Comparison of ENCODE assay signal across 29 mouse cellular contexts in genomic region chr13:37838260-37839183, GRCm38 (mm10).
DNase-seq lines count a peak whose midpoint lies in the region; ATAC-seq and TF ChIP-seq lines count a peak whose summit lies in the region.
"Had no signal": no experiment of that assay in that cellular context is flagged by ENCODE, and none has a peak within 500 bp of the region (broad histone marks: within the 10 kb centered on the region; RNA-seq: fewer than 3 reads in every experiment).

No protein-coding gene starts in this region.

- TF ChIP-seq EP300 in MEL (IDR thresholded peaks at IDR 0.05; ENCODE audit: low read depth in 1 of 2, low read length in 2 of 2): no peak

- 93% methylated on average over 18 of the region's 18 CpGs for WGBS in hindbrain, embryonic 14.5 days

- H3K27me3 ChIP-seq in E14TG2a.4 (ENCODE audit: insufficient read depth, low read length) (no peaks in the 10 kb centered on the region), MEL (ENCODE audit: control insufficient read depth in 1 of 2, insufficient read depth in 2 of 2, low read length in 2 of 2) (no peaks in the 10 kb centered on the region)
- H3K27me3 ChIP-seq in hindbrain, embryonic 14.5 days (ENCODE audit: control insufficient read depth, insufficient read depth, low read length): no peaks in the 10 kb centered on the region
- H3K27me3 ChIP-seq: embryonic facial prominence, embryonic 12.5 days; hindbrain, embryonic 13.5 days; lung, embryonic 15.5 days; midbrain, embryonic 15.5 days; neural tube, embryonic 12.5 days had no signal

- no peak for TF ChIP-seq RAD21 in MEL (IDR thresholded peaks at IDR 0.05; ENCODE audit: low read depth, low read length)

- no peak for TF ChIP-seq POLR2A in MEL (IDR thresholded peaks at IDR 0.05; ENCODE audit: control insufficient read depth in 1 of 2, insufficient read depth in 1 of 2, low read depth in 1 of 2, low read length in 2 of 2, poor library complexity in 1 of 2)

- peak; percentile 87 for DNase-seq in heart, adult 11 months
- no peak for DNase-seq in heart, adult 18-20 months
- DNase-seq in MEL (ENCODE audit: low read depth, low spot score) (no peak), adipocyte (ENCODE audit: low spot score) (no peak)
- DNase-seq in gastrocnemius, postnatal 25 days: peak; percentile 69
- DNase-seq in right cerebral cortex, adult 2 months (ENCODE audit: low spot score in 2 of 2): no peak
- no peak for DNase-seq in hindbrain, embryonic 14.5 days (ENCODE audit: low spot score)
- DNase-seq: cerebellum, adult 8-10 months; cerebellum, postnatal 25 days; heart, postnatal 4 days; kidney, adult 9 months; kidney, postnatal 14 days; layer of hippocampus, adult 9-11 months; liver; right cerebral cortex, adult 18-20 months; right cerebral cortex, postnatal 4 days; thymus, adult 2 months; thymus, postnatal 4 days had no signal

- H3K4me3 ChIP-seq in E14TG2a.4 (replicated peaks; ENCODE audit: low read length) (peak overlapping the region; percentile 64), MEL (ENCODE audit: control insufficient read depth in 1 of 2, insufficient read depth in 1 of 2, low read depth in 2 of 2, low read length in 2 of 2) (no peak overlapping the region)
- no peak overlapping the region for H3K4me3 ChIP-seq in hindbrain, embryonic 14.5 days (replicated peaks; ENCODE audit: low read length)
- H3K4me3 ChIP-seq: embryonic facial prominence, embryonic 12.5 days; hindbrain, embryonic 13.5 days; lung, embryonic 15.5 days; midbrain, embryonic 10.5 days; midbrain, embryonic 15.5 days; neural tube, embryonic 12.5 days had no signal

- H3K4me1 ChIP-seq in E14TG2a.4 (replicated peaks; ENCODE audit: low read depth, low read length) (peaks cover 73% of the 10 kb centered on the region), MEL (ENCODE audit: control insufficient read depth in 1 of 2, insufficient read depth in 2 of 2, low read length in 2 of 2) (peaks cover 0 to 3% of the 10 kb centered on the region in 2 experiments; a peak in 1 of 4 replicates)
- H3K4me1 ChIP-seq in hindbrain, embryonic 14.5 days (replicated peaks; ENCODE audit: control insufficient read depth, insufficient read depth, low read length): no peaks in the 10 kb centered on the region
- H3K4me1 ChIP-seq: hindbrain, embryonic 13.5 days; midbrain, embryonic 15.5 days; neural tube, embryonic 12.5 days had no signal

- no peak overlapping the region for H3K27ac ChIP-seq in MEL (ENCODE audit: control insufficient read depth, low read depth, low read length)
- no peak overlapping the region for H3K27ac ChIP-seq in hindbrain, embryonic 14.5 days
- H3K27ac ChIP-seq: embryonic facial prominence, embryonic 12.5 days; hindbrain, embryonic 13.5 days; liver, embryonic 14.5 days; lung, embryonic 15.5 days; midbrain, embryonic 10.5 days; midbrain, embryonic 15.5 days; neural tube, embryonic 12.5 days had no signal

- H3K9me3 ChIP-seq in E14TG2a.4 (ENCODE audit: low read length) (no peaks in the 10 kb centered on the region), MEL (replicated peaks; ENCODE audit: insufficient read depth, low read length) (no peaks in the 10 kb centered on the region)
- no peaks in the 10 kb centered on the region for H3K9me3 ChIP-seq in hindbrain, embryonic 14.5 days (ENCODE audit: control insufficient read depth, low read length)
- H3K9me3 ChIP-seq: embryonic facial prominence, embryonic 12.5 days; hindbrain, embryonic 13.5 days; lung, embryonic 15.5 days; midbrain, embryonic 10.5 days; midbrain, embryonic 15.5 days; neural tube, embryonic 12.5 days had no signal

- no peak for ATAC-seq in hindbrain, embryonic 14.5 days (ENCODE audit: low FRiP score)
- ATAC-seq: forebrain, embryonic 16.5 days; intestine, postnatal 0 days; midbrain, embryonic 15.5 days had no signal

- no peak overlapping the region for H3K9ac ChIP-seq in MEL (ENCODE audit: control insufficient read depth, low read depth, low read length, poor library complexity, severe bottlenecking)
- H3K9ac ChIP-seq in hindbrain, embryonic 14.5 days: no peak overlapping the region
- H3K9ac ChIP-seq: embryonic facial prominence, embryonic 12.5 days; hindbrain, embryonic 13.5 days; liver, embryonic 14.5 days; lung, embryonic 15.5 days; midbrain, embryonic 15.5 days; neural tube, embryonic 12.5 days had no signal

- TF ChIP-seq CTCF in E14TG2a.4 (conservative IDR thresholded peaks at IDR 0.05; ENCODE audit: low read length) (no peak), MEL (IDR thresholded peaks at IDR 0.05 in 2 of 3, conservative IDR thresholded peaks at IDR 0.05 in 1 of 3; ENCODE audit: control insufficient read depth in 1 of 3, insufficient read depth in 1 of 3, low read depth in 2 of 3, low read length in 3 of 3, poor library complexity in 1 of 3, severe bottlenecking in 1 of 3) (no peak)

- H3K79me2 ChIP-seq in MEL (ENCODE audit: control insufficient read depth, insufficient read depth, low read length, poor library complexity): peaks cover 39% of the 10 kb centered on the region

- H3K36me3 ChIP-seq in E14TG2a.4 (ENCODE audit: insufficient read depth, low read length): peaks cover 8% of the 10 kb centered on the region; the same call in 1 of the 2 replicates
- H3K36me3 ChIP-seq in MEL (ENCODE audit: control insufficient read depth in 1 of 2, insufficient read depth in 2 of 2, low read length in 2 of 2): peaks cover 0 to 3% of the 10 kb centered on the region in 2 experiments; a peak in 3 of 4 replicates
- no peaks in the 10 kb centered on the region for H3K36me3 ChIP-seq in hindbrain, embryonic 14.5 days (replicated peaks; ENCODE audit: control insufficient read depth, insufficient read depth)
- H3K36me3 ChIP-seq: embryonic facial prominence, embryonic 12.5 days; hindbrain, embryonic 13.5 days; lung, embryonic 15.5 days; midbrain, embryonic 10.5 days; midbrain, embryonic 15.5 days; neural tube, embryonic 12.5 days had no signal

- H3K4me2 ChIP-seq in hindbrain, embryonic 14.5 days (replicated peaks): no peak overlapping the region
- H3K4me2 ChIP-seq: embryonic facial prominence, embryonic 12.5 days; heart, embryonic 11.5 days; hindbrain, embryonic 13.5 days; lung, embryonic 15.5 days; midbrain, embryonic 15.5 days; neural tube, embryonic 12.5 days had no signal

TF ChIP-seq in MEL, 35 proteins besides CTCF, POLR2A, EP300 and RAD21:
- TF ChIP-seq NRF1 (IDR thresholded peaks at IDR 0.05; ENCODE audit: insufficient read depth, low read depth, low read length, poor library complexity, severe bottlenecking) (no peak), TAL1 (IDR thresholded peaks at IDR 0.05; ENCODE audit: low read length) (no peak), USF1 (IDR thresholded peaks at IDR 0.05; ENCODE audit: low read depth, low read length) (peak; percentile 62), ZC3H11A (IDR thresholded peaks at IDR 0.05; ENCODE audit: low read depth, low read length) (no peak), ZKSCAN1 (IDR thresholded peaks at IDR 0.05; ENCODE audit: low read depth, low read length) (no peak), MAX (IDR thresholded peaks at IDR 0.05; ENCODE audit: low read length) (no peak), CHD2 (IDR thresholded peaks at IDR 0.05; ENCODE audit: low read length) (no peak), USF2 (IDR thresholded peaks at IDR 0.05; ENCODE audit: borderline replicate concordance in 1 of 2, insufficient read depth in 1 of 2, low read depth in 1 of 2, low read length in 2 of 2) (0 out of 4 replicates have a peak, but pooled peaks of 1 of the 2 experiments have one; percentile 26)

Comparison
In these comparisons a context has a peak if more than half of its experiments do, and no peak if none do; other contexts are left out.
1. DNase-seq: peak in heart, adult 11 months (single experiment) and gastrocnemius, postnatal 25 days (single experiment); none in heart, adult 18-20 months (0 of 2), MEL (single experiment), right cerebral cortex, adult 2 months (0 of 2), hindbrain, embryonic 14.5 days (single experiment) and adipocyte (single experiment).